Mouse (Mus musculus) liver, postnatal 0 days (tissue): ENCODE measurements at regions not wholly inside any gene's neighbourhood (a gene's known extent, or its start where the extent isn't known, plus 50 kb on each side); places are given as distances from the start of the nearest gene placed in this dataset.
A peak's percentile ranks its signal among the peaks of the same experiment; 100 is the strongest.

Source experiments
- ATAC-seq: fragments of 200-750 bp; cut with Nextera tagmentation; 2 replicates; pipeline ENCODE4 v1.8.0; 2017; ENCODE audit warnings: mild to moderate bottlenecking, moderate library complexity
- DNase-seq: peaks from one replicate; pipeline ENCODE4 v3.0.0-alpha.2; 2016
- H3K27ac ChIP-seq: fragments of 300-500 bp; sonication (generic); 2 replicates; pipeline ENCODE4 v1.5.1; 2014; ENCODE audit warnings: antibody characterized with exemption, moderate library complexity, mild to moderate bottlenecking, low read depth
- H3K27me3 ChIP-seq: fragments of 300-500 bp; sonication (generic); 2 replicates; pipeline ENCODE4 v1.6.1; 2014; ENCODE audit warnings: low read length, control low read depth, mixed read lengths; ENCODE audit not compliant: insufficient read depth
- H3K36me3 ChIP-seq: fragments of 300-500 bp; sonication (generic); replicated peaks from 2 replicates; pipeline ENCODE4 v1.6.1; 2014; ENCODE audit warnings: mild to moderate bottlenecking, control low read depth, low read length, moderate library complexity, mixed read lengths; ENCODE audit not compliant: insufficient read depth
- H3K4me1 ChIP-seq: fragments of 300-500 bp; sonication (generic); 2 replicates; pipeline ENCODE4 v1.6.1; 2014; ENCODE audit warnings: antibody characterized with exemption, mild to moderate bottlenecking, control low read depth; ENCODE audit not compliant: insufficient read depth
- H3K4me2 ChIP-seq: fragments of 300-500 bp; sonication (generic); 2 replicates; pipeline ENCODE4 v1.6.1; 2014; ENCODE audit warnings: low read depth, mild to moderate bottlenecking, low read length, moderate library complexity, mixed read lengths
- H3K4me3 ChIP-seq: fragments of 300-500 bp; sonication (generic); 2 replicates; pipeline ENCODE4 v1.5.1; 2014; ENCODE audit warnings: low read depth, low read length
- H3K9ac ChIP-seq: fragments of 300-500 bp; sonication (generic); replicated peaks from 2 replicates; pipeline ENCODE4 v1.6.1; 2014; ENCODE audit warnings: mild to moderate bottlenecking, moderate library complexity
- H3K9me3 ChIP-seq: fragments of 300-500 bp; sonication (generic); 2 replicates; pipeline ENCODE4 v1.6.1; 2016; ENCODE audit warnings: mild to moderate bottlenecking, control low read depth, low read length, mixed read lengths
- CTCF ChIP-seq: sonication (generic); IDR thresholded peaks from 2 replicates; pipeline ENCODE4 v1.5.1; 2016; ENCODE audit warnings: antibody characterized with exemption, low read depth
- EP300 ChIP-seq: IDR thresholded peaks from 2 replicates; pipeline ENCODE4 v1.6.1; 2016; ENCODE audit warnings: antibody characterized with exemption, low read depth, mild to moderate bottlenecking
- WGBS: fragments of 180-500 bp; shearing (Covaris S2); extraction: QIAGEN DNeasy Blood & Tissue Kit; methylation state at CpG from one replicate; pipeline ENCODE4 v1.1.7; 2014; ENCODE audit not compliant: insufficient replicate concordance; 5-methylcytosine and 5-hydroxymethylcytosine counted together

- Histone ChIP-seq H3K27ac (no peak overlapping the region), H3K27me3 (no peaks in the 10 kb centered on the region), H3K9ac (no peak overlapping the region), H3K4me3 (no peak overlapping the region), H3K36me3 (no peaks in the 10 kb centered on the region), H3K4me2 (no peak overlapping the region), H3K9me3 (no peaks in the 10 kb centered on the region), H3K4me1 (no peaks in the 10 kb centered on the region)
- no peak for ATAC-seq
- DNase-seq: no peak
- TF ChIP-seq CTCF (no peak), EP300 (no peak)
- 63% methylated on average over 4 of the region's 4 CpGs for WGBS
Measured at GRCm38 (mm10) chr13:107715616-107716015, 328.6 kb upstream of the Smim15 start.

GRCm38 (mm10) chr13:107714001-107714400 lies 330.2 kb upstream of the Smim15 start:
- Histone ChIP-seq H3K36me3 (no peaks in the 10 kb centered on the region), H3K27me3 (no peaks in the 10 kb centered on the region), H3K4me1 (peaks cover 5% of the 10 kb centered on the region), H3K4me2 (no peak overlapping the region), H3K9ac (no peak overlapping the region), H3K4me3 (no peak overlapping the region), H3K9me3 (no peaks in the 10 kb centered on the region), H3K27ac (no peak overlapping the region)
- 73% methylated on average over 1 of the region's 1 CpGs for WGBS
- TF ChIP-seq EP300 (no peak), CTCF (no peak)
- DNase-seq: no peak
- ATAC-seq: no peak

- H3K27ac ChIP-seq: no peak overlapping the region
- TF ChIP-seq EP300: no peak
- TF ChIP-seq CTCF: no peak
- H3K4me1 ChIP-seq: peaks cover 5% of the 10 kb centered on the region
- no peak for DNase-seq
- no peaks in the 10 kb centered on the region for H3K27me3 ChIP-seq
- no peaks in the 10 kb centered on the region for H3K36me3 ChIP-seq
- no peak overlapping the region for H3K4me3 ChIP-seq
- no peak overlapping the region for H3K4me2 ChIP-seq
- H3K9ac ChIP-seq: no peak overlapping the region
- ATAC-seq: no peak
- H3K9me3 ChIP-seq: no peaks in the 10 kb centered on the region
- 79% methylated on average over 4 of the region's 4 CpGs for WGBS
Measured at GRCm38 (mm10) chr13:107711341-107711994, 332.8 kb upstream of the Smim15 start.

GRCm38 (mm10) chr13:107710368-107710767 lies 333.9 kb upstream of the Smim15 start:
- Histone ChIP-seq H3K27me3 (no peaks in the 10 kb centered on the region), H3K4me3 (no peak overlapping the region), H3K36me3 (no peaks in the 10 kb centered on the region), H3K4me2 (no peak overlapping the region), H3K9ac (no peak overlapping the region), H3K27ac (no peak overlapping the region), H3K9me3 (no peaks in the 10 kb centered on the region), H3K4me1 (peaks cover 5% of the 10 kb centered on the region)
- TF ChIP-seq CTCF (no peak), EP300 (no peak)
- peak; percentile 91 for ATAC-seq
- WGBS: 68% methylated on average over 4 of the region's 4 CpGs
- DNase-seq: peak; percentile 34

- WGBS: 61% methylated on average over 2 of the region's 2 CpGs
Measured at GRCm38 (mm10) chr13:107709828-107710227, 334.4 kb upstream of the Smim15 start.

GRCm38 (mm10) chr13:107703736-107704135 lies 340.5 kb upstream of the Smim15 start:
- TF ChIP-seq EP300: no peak
- no peak for TF ChIP-seq CTCF
- Histone ChIP-seq H3K4me3 (no peak overlapping the region), H3K27me3 (no peaks in the 10 kb centered on the region), H3K9me3 (no peaks in the 10 kb centered on the region), H3K4me1 (peaks cover 7% of the 10 kb centered on the region; the same call in 1 of the 2 replicates), H3K4me2 (no peak overlapping the region), H3K27ac (no peak overlapping the region), H3K9ac (no peak overlapping the region), H3K36me3 (no peaks in the 10 kb centered on the region)
- no peak for ATAC-seq
- 49% methylated on average over 7 of the region's 7 CpGs for WGBS
- DNase-seq: no peak

More at GRCm38 (mm10) chr13:107709828-107710227, 334.4 kb upstream of the Smim15 start:
- no peaks in the 10 kb centered on the region for H3K36me3 ChIP-seq
- H3K27ac ChIP-seq: no peak overlapping the region
- H3K9me3 ChIP-seq: no peaks in the 10 kb centered on the region
- H3K4me3 ChIP-seq: no peak overlapping the region
- ATAC-seq: no peak
- peaks cover 5% of the 10 kb centered on the region for H3K4me1 ChIP-seq
- H3K27me3 ChIP-seq: no peaks in the 10 kb centered on the region
- no peak overlapping the region for H3K4me2 ChIP-seq
- TF ChIP-seq EP300: no peak
- no peak overlapping the region for H3K9ac ChIP-seq
- no peak for DNase-seq
